Comparison of ENCODE assay signal across 8 mouse cellular contexts in the genomic region with DNA sequence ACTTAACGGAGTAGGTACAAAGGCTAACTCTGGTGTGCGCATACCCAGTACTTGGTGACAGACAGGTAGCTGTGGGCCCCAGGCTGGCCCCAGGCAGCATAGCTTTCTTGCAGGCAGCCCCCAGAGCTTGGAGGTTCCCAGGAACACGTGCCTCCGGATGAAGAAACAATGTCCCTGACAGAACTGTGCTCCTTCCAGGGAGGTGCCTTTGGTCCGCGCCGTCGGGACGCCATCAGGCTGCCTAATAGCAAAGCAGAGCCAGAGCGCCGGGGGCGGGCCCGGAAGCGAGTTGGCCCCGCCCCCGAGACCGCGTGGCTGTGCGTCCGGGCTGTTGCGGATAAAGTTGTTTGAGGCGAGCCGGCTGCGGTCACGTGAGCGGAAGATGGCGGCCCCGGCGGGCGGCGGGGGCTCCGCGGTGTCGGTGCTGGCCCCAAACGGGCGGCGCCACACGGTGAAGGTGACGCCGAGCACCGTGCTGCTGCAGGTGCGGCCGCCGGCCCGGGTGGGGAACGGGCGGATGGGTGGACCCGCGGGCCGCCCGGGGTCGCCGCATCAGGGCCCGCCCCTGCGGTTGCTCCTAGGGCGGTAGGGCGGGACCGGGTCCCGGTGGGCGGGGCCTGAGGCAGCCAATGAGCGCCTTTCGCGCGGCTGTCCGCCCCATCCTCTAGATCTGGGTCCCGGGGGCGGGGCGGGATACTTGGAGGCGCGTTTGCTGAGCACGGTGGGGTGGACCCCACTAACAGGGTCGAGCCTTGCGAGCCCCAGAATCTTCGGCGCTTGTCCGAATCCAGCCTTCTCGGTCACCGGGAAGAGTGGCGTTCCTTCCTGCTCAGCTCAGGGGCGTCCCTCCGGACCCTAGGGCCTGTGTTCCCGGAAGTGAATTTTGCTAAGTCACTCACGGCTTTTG. TPM values are rescaled to one million over a fixed set of nuclear protein-coding genes. Genes with fewer than 3 reads are reported as not detected.
DNase-seq lines count a peak whose midpoint lies in the region; ATAC-seq and TF ChIP-seq lines count a peak whose summit lies in the region.

Gene Aspscr1, plus strand, starts transcription at position 287 of the 907 bp plus-strand sequence.

- H3K4me2 ChIP-seq in lung, postnatal 0 days (replicated peaks; ENCODE audit: low read depth, low read length): peak within 1 kb of the TSS; percentile 79

- 0 out of 2 replicates have a peak, but pooled peaks have one; percentile 21 for TF ChIP-seq EP300 in lung, postnatal 0 days (IDR thresholded peaks at IDR 0.05)

- TF ChIP-seq CTCF in lung, postnatal 0 days (IDR thresholded peaks at IDR 0.05): no peak; the same call in 1 of the 2 replicates

- H3K4me3 ChIP-seq in hindbrain, embryonic 10.5 days: peak within 1 kb of the TSS; percentile 79
- H3K4me3 ChIP-seq in lung, postnatal 0 days (ENCODE audit: low read depth, low read length): peak within 1 kb of the TSS; percentile 79

- H3K27me3 ChIP-seq in hindbrain, embryonic 10.5 days (ENCODE audit: insufficient read depth, poor library complexity, severe bottlenecking): no peaks in the 10 kb centered on the region
- no peaks in the 10 kb centered on the region for H3K27me3 ChIP-seq in lung, postnatal 0 days (replicated peaks; ENCODE audit: insufficient read depth, low read length)

- ATAC-seq in frontal cortex, adult (ENCODE audit: low TSS enrichment): peak; percentile 98
- ATAC-seq in lung, postnatal 0 days: peak; percentile 98

- no peaks in the 10 kb centered on the region for H3K9me3 ChIP-seq in hindbrain, embryonic 10.5 days
- H3K9me3 ChIP-seq in lung, postnatal 0 days (ENCODE audit: low read length): no peaks in the 10 kb centered on the region

- peaks cover 31% of the 10 kb centered on the region for H3K36me3 ChIP-seq in hindbrain, embryonic 10.5 days
- no peaks in the 10 kb centered on the region for H3K36me3 ChIP-seq in lung, postnatal 0 days (ENCODE audit: insufficient read depth, low read length)

- 1% methylated on average over 83 of the region's 83 CpGs for WGBS in hindbrain, embryonic 10.5 days
- WGBS in lung, postnatal 0 days: under 1% methylated on average over 75 of the region's 83 CpGs

- peaks cover 25% of the 10 kb centered on the region for H3K4me1 ChIP-seq in hindbrain, embryonic 10.5 days (replicated peaks)
- H3K4me1 ChIP-seq in lung, postnatal 0 days (ENCODE audit: insufficient read depth, low read depth, low read length): peaks cover 6% of the 10 kb centered on the region

- peak within 1 kb of the TSS; percentile 62 for H3K9ac ChIP-seq in lung, postnatal 0 days (replicated peaks; ENCODE audit: low read depth)

- peak within 1 kb of the TSS; percentile 99 for H3K27ac ChIP-seq in hindbrain, embryonic 10.5 days
- H3K27ac ChIP-seq in lung, postnatal 0 days (ENCODE audit: low read length): peak within 1 kb of the TSS; percentile 86

- DNase-seq in MEL-GATA-1-ER (ENCODE audit: extremely low read depth, low read depth): peak; percentile 81
- DNase-seq in cerebellum, adult 8-10 months: peak; percentile 90
- DNase-seq in hindbrain, embryonic 10.5 days (ENCODE audit: low spot score): peak; percentile 94
- DNase-seq in layer of hippocampus, adult 9-11 months: peak; percentile 93
- peak; percentile 98 for DNase-seq in lung, postnatal 0 days (ENCODE audit: low spot score)
- DNase-seq in ovary, postnatal 14 days (ENCODE audit: low spot score): peak; percentile 90
- DNase-seq in thymus, postnatal 14 days: peak; percentile 98

RNA-seq across cellular contexts. Expression of gene Aspscr1, which starts in this region (rescaled TPM):
- polyA plus RNA-seq in hindbrain, embryonic 10.5 days (2016; fragmentation: Nextera tagmentation; extraction: Ambion mirVana): 147 and 178 TPM in 2 replicates
- 114 and 129 TPM in 2 replicates for polyA plus RNA-seq in lung, postnatal 0 days (2015; fragmentation: Nextera tagmentation; extraction: Ambion mirVana)

Comparison
In these comparisons a context has a peak if more than half of its experiments do, and no peak if none do; other contexts are left out.
1. Peak in every context shown above with its lines: DNase-seq, ATAC-seq, H3K4me3 ChIP-seq and H3K27ac ChIP-seq.